Comparison of ENCODE assay signal across 24 mouse cellular contexts in genomic region chr2:105613243-105613642, GRCm38 (mm10). TPM values are rescaled to one million over a fixed set of nuclear protein-coding genes. Genes with fewer than 3 reads are reported as not detected.
"Had no signal": no experiment of that assay in that cellular context is flagged by ENCODE, and none has a peak within 500 bp of the region (broad histone marks: within the 10 kb centered on the region; RNA-seq: fewer than 3 reads in every experiment).

No protein-coding gene starts in this region.

- H3K27ac ChIP-seq: limb, embryonic 12.5 days; limb, embryonic 15.5 days; liver, embryonic 14.5 days; midbrain, embryonic 13.5 days; neural tube, embryonic 13.5 days had no signal

- H3K9me3 ChIP-seq: limb, embryonic 12.5 days; limb, embryonic 15.5 days; megakaryocyte, embryonic 14.5 days; midbrain, embryonic 10.5 days; midbrain, embryonic 13.5 days; neural tube, embryonic 13.5 days had no signal

- ATAC-seq: liver, postnatal 0 days; midbrain, embryonic 13.5 days; midbrain, embryonic 16.5 days had no signal

- H3K4me2 ChIP-seq: liver, embryonic 11.5 days had no signal

- H3K9ac ChIP-seq: limb, embryonic 12.5 days; limb, embryonic 15.5 days; liver, embryonic 14.5 days; liver, postnatal 0 days; lung, embryonic 14.5 days; midbrain, embryonic 13.5 days; neural tube, embryonic 13.5 days had no signal

- H3K4me3 ChIP-seq: limb, embryonic 12.5 days; limb, embryonic 15.5 days; megakaryocyte, embryonic 14.5 days; midbrain, embryonic 13.5 days; myocyte; neural tube, embryonic 13.5 days had no signal

- H3K4me1 ChIP-seq: megakaryocyte, embryonic 14.5 days had no signal

- H3K36me3 ChIP-seq: limb, embryonic 12.5 days; limb, embryonic 15.5 days; midbrain, embryonic 10.5 days; midbrain, embryonic 13.5 days; neural tube, embryonic 13.5 days had no signal

- DNase-seq: kidney, adult 9 months; kidney, postnatal 14 days; kidney, postnatal 4 days; left cerebral cortex, postnatal 4 days; liver, postnatal 0 days; lung, embryonic 14.5 days; lung, postnatal 10 days; lung, postnatal 36 days; right cerebral cortex, adult 18-20 months; right cerebral cortex, postnatal 14 days; right cerebral cortex, postnatal 4 days; thymus, postnatal 25 days had no signal

RNA-seq across cellular contexts. Expression of gene Pax6, which starts 55.5 kb away (rescaled TPM):
- polyA plus RNA-seq: limb, embryonic 12.5 days; liver, postnatal 0 days; lung, embryonic 14.5 days; thymus, postnatal 0 days; urinary bladder, adult 2 months had no signal
